Mouse (Mus musculus) gastrocnemius, postnatal 10 days (tissue): ENCODE measurements around the gene Gdpgp1. TPM values are rescaled to one million over a fixed set of nuclear protein-coding genes. Genes with fewer than 3 reads are reported as not detected.

Source experiments
- DNase-seq: peaks from one replicate; pipeline ENCODE4 v3.0.0; 2021; ENCODE audit warnings: mixed read lengths
- total RNA-seq, 2 experiments: library from RNA; stranded (reverse); gene quantifications; 2 replicates each; pipeline ENCODE4 v1.2.3; 2021

Gene Gdpgp1
- total RNA-seq, 2 experiments from 2014 or later, result 1.8 to 2.1 TPM

DNA sequence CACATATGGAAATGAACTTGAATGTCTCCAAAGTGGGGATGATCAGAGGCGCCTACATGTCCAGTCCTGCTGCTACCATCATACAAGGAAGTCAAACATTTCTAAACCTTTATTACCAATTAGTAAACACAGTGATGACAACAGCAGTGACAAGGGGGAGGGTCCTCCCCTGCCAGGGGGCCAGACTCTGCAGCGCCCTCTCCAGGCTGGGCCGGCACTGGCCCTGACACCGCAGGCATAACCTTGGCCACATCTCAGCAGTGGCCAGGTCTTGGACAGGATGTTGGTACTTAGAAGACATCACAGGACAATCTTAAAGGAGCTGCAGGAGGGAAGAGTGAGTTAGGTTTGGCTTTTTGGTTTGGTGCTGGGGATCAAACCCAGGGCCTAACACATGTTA, 5.6 kb upstream of the Gdpgp1 start:
- DNase-seq, result no peak

- DNase-seq, result no peak
Observed at GRCm38 (mm10) chr7:80230196-80230595, 2.5 kb upstream of the Gdpgp1 start.

- no peak for DNase-seq
Observed at GRCm38 (mm10) chr7:80231971-80232488, 635 bp upstream of the Gdpgp1 start.

GRCm38 (mm10) chr7:80233799-80234198, 1.1 kb downstream of the Gdpgp1 start:
- no peak for DNase-seq

DNA sequence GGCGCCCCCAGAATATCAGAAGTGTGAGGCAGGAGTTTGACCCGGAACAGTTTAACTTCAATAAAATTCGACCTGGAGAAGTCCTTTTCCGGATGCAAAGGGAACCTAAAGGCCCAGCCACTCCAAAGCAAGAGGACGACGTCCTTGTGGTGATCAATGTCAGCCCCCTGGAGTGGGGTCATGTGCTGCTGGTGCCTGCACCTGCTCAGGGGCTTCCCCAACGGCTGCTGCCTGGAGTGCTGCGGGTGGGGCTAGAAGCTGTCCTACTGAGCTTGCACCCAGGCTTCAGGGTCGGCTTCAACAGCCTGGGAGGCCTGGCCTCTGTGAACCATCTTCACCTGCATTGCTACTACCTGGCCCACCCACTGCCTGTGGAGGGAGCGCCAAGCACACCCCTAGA, 5.9 kb downstream of the Gdpgp1 start:
- no peak for DNase-seq

- DNase-seq, result no peak
Observed at GRCm38 (mm10) chr7:80241661-80242060, 9.0 kb downstream of the Gdpgp1 start.

DNA sequence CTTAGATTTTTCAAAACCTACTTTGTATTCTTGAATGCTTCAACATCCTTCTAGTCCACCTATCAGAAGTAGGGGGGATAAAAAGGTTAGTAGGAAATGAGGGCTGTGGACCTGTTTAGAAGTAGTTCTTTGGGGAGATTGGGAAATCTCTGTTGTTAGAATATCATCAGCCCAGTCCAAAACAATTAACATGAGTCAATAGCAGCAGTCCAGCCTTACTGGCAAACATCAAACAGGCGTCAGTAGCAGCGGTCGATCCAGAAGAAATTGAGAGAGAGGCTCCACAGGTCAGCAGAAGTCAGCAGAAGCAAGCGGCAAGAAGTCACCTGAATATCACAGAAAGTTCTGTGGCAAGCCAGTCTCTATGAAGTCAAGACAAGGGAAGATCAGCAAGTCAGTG, 12.2 kb downstream of the Gdpgp1 start:
- no peak for DNase-seq

- DNase-seq, result peak; percentile 96
Observed at GRCm38 (mm10) chr7:80246148-80246721, 13.6 kb downstream of the Gdpgp1 start, which contains the start of gene Ttll13. Gene Ttll13 (plus strand): TSS chr7:80246376.

GRCm38 (mm10) chr7:80246859-80247258, 14.2 kb downstream of the Gdpgp1 start:
- DNase-seq, result no peak

DNA sequence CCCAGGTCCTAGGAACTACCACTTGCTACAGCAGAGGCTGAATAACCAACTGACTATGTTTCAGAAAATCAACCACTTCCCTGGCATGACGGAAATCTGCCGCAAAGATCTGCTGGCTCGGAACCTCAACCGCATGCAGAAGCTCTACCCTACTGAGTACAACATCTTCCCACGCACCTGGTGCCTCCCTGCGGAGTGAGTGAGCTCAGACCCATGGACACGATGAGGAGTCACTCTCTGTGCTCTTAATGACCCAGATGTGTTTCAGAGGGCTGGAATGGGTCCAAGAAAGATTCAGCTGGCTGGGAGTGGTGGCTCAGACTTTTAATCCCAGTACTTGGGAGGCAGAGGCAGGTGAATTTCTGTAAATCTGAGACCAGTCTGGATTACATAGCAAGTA, 19.8 kb downstream of the Gdpgp1 start:
- DNase-seq, result no peak

DNA sequence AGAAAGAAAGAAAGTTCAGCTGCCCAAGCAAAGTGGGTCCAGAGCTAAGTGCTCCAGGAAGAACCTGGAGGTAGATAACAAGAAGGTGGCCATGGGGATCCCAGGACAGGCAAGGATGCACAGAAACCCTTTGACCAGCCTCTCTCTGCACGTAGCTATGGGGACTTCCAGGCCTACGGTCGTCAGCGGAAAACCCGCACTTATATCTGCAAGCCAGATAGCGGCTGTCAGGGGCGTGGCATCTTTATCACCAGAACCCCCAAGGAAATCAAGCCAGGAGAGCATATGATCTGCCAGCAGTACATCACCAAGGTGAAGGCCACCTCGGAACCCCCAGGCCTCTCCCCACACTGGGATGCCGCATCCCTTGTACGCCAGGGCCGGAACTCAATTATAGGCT, 20.2 kb downstream of the Gdpgp1 start:
- DNase-seq, result no peak

DNA sequence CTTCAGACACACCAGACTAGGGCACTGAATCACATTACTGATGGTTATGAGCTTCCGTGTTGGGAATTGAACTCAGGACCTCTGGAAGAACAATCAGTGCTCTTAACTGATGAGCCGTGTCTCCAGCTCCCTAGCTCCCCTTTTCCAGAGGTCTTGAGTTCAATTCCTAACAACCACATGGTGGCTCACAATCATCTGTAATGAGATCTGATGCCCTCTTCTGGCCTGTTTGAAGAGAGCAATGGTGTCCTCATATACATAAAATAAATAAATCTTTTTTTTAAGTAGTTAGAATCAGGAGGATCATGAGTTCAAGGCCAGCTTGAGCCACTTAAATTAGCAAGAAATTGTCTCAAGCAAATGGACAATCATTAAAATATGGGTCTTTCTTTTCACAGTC, 23.3 kb downstream of the Gdpgp1 start:
- DNase-seq, result no peak

DNA sequence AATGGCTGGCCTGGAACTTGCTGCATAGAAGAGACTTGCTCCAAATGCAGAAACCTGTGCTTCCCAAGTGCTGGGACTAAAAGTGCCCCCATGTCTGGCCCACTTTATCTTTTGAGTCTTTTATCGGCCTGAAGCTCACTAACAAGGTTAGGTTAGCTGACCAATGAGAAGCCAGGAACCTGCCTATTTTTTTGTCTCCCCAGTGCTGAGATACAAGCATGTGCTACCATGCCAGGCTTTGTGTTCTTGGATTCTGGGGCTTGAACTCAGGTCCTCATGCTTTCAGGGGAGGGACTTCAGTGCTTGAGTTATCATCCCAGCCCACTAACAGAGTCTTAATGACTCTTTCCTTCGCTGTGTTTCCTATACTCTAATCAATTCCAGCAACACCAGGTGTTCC, 25.0 kb downstream of the Gdpgp1 start:
- DNase-seq, result no peak

GRCm38 (mm10) chr7:80260625-80261371, 28.1 kb downstream of the Gdpgp1 start, which contains the start of gene Ngrn:
Gene Ngrn (plus strand): TSS chr7:80261215.
- peak; percentile 81 for DNase-seq

DNA sequence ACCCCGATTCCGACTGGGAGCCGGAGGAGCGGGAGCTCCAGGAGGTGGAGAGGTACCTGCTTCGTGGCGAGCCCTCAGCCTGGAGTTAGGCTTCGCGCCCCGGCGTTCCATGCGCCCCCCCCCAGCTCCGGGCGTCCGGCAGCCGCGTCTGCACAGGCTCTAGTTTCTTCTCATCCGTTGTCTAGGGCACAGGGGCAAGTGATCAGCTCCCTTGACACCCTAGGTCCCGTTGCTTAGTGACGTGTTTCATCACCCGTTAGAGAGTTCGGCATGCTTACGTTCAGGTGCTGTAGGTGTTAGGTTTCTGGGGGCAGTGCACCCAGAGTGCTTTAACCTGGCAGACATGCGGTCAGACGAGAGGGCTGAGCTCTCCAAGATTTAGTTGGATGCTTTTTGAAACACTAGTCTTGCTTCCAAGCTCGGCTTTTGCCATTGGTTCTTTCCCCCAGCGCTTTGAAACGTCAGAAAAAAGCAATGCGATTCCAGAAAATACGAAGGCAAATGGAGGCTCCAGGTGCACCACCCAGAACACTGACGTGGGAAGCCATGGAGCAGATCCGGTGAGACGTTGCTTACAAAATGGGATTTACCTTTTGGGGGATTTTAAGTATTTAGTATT, 28.8 kb downstream of the Gdpgp1 start:
- DNase-seq, result no peak

- no peak for DNase-seq
Observed at GRCm38 (mm10) chr7:80264606-80265005, 31.9 kb downstream of the Gdpgp1 start.

GRCm38 (mm10) chr7:80267764-80268163, 35.1 kb downstream of the Gdpgp1 start:
- DNase-seq, result no peak

- DNase-seq, result peak; percentile 99
Observed at GRCm38 (mm10) chr7:80268897-80269750, 36.5 kb downstream of the Gdpgp1 start, which contains the start of gene Vps33b. Gene Vps33b (plus strand): TSS chr7:80269649.

GRCm38 (mm10) chr7:80269751-80270255, 37.1 kb downstream of the Gdpgp1 start:
- peak; percentile 44 for DNase-seq

- DNase-seq, result no peak
Observed at GRCm38 (mm10) chr7:80273456-80273855, 40.8 kb downstream of the Gdpgp1 start.

GRCm38 (mm10) chr7:80276374-80276773, 43.7 kb downstream of the Gdpgp1 start:
- DNase-seq, result no peak

DNA sequence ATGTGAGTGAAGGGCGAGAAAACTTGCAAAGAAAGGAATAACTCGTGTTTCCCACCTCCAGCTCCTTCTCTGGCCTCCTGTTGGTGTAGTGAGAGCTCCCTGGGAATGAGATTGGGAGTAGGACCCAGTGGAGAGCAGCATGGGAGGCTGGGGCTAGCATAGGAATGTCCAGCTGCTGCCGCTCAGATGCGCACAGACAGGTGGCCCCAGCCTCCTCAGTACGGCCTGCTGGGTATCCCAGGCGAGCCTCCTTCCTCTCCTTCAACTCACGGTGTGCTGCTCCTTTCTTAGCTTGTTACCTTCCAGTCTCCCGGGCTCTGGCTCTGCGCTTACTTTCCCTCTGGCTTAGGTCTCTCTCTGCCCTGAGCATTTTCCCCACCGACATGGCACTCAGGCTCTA, 47.4 kb downstream of the Gdpgp1 start:
- DNase-seq, result no peak
